Mouse (Mus musculus): ENCODE results near the gene Coro2b.

The Coro2b gene

DNA sequence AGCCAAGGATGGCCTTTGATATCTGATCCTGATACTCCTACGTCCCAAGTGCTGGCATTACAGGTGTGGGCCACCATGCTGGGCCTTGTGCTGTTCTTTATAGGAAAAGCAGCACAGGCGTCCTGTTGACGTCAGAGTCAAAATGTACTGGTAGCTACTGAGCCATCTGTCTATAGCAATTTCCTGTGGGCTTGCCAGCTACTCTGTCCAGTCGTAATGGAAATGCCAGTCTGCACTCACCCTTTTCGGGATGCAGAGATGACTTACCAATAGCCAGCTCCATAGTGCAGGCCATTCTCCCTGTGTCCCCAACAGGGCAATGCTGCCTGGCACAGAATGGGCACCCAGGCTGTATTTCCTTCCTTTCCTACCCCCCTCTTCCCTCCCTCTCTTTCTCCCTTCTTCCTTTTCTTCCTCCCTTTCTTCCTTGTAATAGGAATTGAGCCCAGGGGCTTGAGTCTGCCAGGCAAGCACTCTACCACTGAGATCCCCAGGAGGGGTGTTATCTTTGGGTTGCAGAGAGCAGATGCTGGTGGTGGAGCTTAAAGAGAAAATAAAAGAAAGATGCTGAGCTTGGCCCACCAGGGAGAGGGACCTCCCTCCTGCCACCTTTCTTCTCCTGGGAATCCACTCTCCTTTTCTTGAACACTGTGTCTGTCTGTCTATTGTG is 98.6 kb downstream of the Coro2b start:
- in situ Hi-C loops (cut with MboI), result no loop called here

DNA sequence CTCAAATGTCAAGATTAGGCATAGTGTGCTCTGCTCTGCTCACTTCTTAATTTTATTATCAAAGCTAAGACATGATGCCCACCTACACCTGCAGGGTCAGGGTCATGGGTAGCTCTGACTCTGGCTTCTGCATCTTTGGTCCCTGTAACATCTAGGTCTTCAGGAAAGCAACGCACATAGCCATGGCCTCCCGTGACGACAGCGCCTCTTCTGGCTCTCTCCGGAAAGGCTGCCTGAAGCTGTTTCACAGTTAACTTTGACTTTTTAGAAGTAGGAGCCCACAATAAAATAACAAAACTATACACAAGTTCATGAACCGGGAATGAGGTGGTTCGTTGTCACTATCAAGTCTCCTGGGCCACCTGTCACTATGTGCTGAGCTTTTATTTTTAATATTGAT is 99.4 kb downstream of the Coro2b start:
- in situ Hi-C loops (cut with MboI), result no loop called here

DNA sequence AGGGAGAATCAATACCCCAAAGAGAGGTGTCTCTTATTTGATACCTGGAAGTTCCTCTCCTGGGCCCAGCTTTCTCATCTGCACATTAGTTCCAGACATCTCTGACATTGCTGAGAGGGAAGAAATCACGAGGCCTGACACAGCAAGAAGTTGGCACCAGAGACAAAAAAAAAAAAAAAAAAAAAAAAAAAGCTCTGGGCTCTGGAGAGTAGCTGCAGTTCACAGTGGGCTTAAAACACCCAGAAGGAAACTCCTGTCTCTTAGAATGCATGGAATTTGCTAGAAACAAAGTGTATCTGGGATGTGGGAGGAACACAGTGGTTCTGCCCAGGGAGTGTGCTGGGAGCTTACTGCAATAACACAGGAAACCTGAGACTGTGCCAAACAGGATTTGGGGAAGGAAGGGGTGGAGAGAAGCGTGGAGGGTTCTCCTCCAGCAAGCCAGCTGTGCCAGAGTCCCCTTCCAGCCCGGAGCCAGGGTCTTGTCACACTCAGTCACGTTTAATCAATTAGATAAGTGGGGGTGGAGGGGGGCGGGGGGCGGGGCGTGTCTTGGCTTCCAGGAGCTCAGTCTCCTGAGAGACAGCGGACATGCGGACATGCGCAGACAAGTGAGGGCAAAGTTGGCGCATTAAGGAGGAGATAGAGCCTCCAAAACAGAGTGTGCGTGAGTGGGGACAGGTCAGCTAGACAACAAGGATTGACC is 101.1 kb downstream of the Coro2b start:
- in situ Hi-C loops (cut with MboI), result no loop called here

DNA sequence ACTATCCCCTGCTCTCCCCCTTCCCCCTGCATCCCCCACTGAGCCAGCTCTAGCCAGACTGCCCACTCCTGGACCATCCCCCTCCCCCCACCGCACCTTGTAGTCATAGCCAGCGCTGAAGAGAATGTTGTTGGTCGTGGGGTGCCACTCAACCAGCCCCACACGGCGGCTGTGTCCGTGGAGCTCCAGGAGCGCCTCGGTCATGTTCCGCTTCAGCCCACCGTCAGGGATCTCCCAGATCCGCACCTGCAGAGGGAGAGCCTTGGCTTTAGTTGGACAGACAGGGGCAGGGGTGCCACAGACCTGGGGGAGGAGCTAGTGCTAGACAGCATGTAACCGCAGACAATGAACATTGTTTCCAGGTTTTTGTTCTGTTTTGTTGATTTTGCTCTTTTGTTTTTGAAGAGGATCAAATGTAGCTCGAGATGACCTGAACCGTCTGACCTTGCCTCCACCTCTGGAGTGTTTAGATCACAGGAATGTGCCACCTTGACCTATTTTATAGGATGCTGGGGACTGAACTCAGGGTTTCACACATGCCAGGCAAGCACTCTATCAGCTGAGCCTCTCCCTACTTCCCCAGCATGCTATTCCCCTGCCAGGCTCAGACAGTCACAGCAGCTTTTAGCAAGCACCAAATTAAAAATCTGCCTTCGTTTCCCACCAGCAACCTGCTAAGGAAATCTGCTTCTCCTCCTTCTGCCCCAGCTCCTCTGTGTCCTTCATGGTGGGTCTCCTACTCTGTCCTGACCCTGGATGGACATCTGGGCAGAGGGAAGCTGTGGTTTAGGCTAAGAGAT is 104.4 kb downstream of the Coro2b start:
- in situ Hi-C loops (cut with MboI), result no loop called here

GRCm38 (mm10) chr9:62430741-62431140 is 106.1 kb downstream of the Coro2b start:
- in situ Hi-C loops (cut with MboI), result no loop called here

GRCm38 (mm10) chr9:62427010-62427409 is 109.8 kb downstream of the Coro2b start:
- in situ Hi-C loops (cut with MboI), result no loop called here

DNA sequence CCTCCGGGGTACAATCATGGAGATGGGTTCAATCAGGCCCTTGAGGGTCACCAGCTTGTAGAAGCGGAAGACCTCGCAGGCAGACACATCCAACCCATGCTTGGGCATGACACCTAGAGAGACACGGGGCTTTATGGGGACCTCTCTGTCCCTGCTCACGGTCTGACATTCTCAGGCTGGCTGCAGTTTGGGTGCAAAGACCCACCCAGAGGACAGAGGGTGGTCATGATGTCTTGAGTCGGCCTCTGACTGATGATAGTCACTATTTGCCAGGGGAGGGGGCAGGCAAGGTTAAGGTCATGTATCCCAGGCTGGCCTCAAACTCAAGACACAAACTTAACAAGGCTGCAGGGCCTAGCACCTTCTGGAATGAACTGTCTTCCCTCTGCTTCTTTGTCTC is 110.3 kb downstream of the Coro2b start:
- in situ Hi-C loops (cut with MboI), result no loop called here

DNA sequence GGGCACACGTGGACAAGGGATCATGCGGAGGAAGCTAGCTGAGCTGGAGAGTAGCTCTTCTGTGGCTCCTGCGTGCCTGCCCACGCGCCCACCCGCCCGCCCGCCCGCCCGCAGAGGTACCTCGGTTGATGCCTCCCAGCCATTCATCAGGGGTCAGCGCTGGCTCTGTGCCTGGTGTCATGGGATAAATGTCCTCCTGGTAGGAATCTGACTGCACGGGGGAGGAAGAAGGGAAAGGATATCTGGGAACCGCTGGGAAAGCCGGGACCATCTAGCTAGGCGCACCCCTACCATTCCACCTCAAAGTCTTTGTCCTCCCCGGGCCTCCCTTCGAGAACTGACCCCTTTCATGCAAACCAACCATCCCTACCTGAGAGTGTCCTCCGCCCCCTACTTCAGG is 110.8 kb downstream of the Coro2b start:
- in situ Hi-C loops (cut with MboI), result no loop called here

DNA sequence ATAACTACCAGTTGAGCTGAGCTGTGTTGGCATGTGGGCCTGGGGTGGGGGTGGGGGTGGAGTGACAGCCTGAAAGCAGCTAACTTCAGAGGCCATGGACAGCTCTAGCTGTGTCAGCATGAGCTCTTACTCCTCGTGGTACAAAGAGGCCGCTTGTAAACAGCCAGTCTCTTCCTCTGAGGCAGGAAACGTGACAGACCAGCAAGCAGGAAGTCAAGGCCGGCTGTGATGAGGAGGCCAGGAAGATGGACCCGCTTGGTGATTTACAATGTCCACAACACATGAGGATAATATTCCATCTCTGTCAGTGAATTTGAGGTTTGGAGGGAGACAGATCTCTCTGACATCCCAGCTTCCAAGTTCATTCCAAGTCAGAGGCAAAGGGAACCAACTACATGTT is 111.6 kb downstream of the Coro2b start:
- in situ Hi-C loops (cut with MboI), result no loop called here

DNA sequence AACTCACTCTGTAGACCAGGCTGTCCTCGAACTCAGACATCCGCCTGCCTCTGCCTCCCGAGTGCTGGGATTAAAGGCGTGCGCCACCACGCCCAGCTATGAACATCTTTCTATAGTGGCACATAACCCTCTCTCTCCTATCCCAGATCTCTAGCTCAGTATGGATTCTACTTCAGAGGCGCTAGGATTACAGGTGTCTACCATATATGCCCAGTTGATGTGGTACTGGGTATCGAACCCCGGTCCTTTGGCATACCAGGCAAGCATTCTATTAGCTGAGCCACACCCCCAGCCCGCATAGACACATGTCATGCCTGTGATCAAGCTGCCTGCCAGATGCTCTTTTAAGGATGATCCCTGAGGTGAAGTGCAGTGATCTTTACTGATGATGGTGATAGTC is 113.0 kb downstream of the Coro2b start:
- in situ Hi-C loops (cut with MboI), result no loop called here

DNA sequence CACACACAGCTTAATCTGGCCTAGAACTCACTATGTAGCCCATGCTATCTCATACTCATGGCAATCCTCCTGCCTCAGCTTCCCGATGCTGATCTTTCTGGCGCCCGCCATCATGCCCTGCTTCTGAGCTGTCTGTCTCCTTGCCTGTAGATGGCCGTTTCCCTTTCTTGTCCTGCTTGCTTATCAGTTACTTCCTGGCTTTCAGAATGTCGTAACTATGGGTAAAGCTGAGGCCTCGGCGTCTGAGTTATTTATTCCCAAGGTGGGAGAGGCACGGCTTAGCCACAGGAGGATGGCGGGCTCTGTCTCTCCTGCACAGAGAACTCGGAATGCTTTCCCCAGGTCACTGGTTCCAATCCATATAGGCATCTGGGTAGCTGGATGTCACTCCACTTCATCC is 113.9 kb downstream of the Coro2b start:
- in situ Hi-C loops (cut with MboI), result no loop called here

- in situ Hi-C loops (cut with MboI), result no loop called here
Observed at GRCm38 (mm10) chr9:62421911-62422310, 114.9 kb downstream of the Coro2b start.

GRCm38 (mm10) chr9:62421027-62421426 is 115.8 kb downstream of the Coro2b start:
- in situ Hi-C loops (cut with MboI), result no loop called here

DNA sequence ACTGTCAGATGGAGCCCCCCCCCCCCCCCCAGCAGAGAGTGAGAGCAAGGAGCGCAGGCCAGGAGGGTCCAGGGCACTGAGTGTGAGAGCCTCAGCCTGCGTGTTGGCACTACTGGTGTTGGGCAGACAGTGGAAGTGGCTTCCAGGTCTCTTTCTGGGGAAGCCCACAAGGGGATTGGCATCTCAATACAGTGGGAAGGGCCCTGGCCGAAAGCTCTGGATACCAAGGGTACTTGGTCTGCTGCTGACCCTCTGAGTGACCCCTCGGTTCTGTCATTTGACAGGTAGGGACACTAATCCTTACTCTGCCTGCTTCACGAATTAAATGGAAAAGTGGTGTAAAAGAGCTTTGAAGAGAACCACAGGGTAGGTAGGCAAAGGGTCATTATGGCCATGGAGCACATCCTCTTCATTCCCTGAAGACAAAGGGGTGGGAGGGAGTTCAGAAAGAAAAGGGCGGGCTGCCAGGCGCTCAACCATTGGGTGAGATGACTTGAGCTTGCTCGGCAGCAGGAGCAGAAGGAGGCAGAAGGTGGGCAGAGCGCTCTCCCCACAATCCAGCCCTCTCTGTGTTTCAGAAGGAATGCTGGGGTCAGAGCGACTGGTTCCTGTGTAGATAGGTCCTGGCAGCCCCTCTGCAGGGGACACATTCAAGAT is 116.5 kb downstream of the Coro2b start:
- in situ Hi-C loops (cut with MboI), result no loop called here

DNA sequence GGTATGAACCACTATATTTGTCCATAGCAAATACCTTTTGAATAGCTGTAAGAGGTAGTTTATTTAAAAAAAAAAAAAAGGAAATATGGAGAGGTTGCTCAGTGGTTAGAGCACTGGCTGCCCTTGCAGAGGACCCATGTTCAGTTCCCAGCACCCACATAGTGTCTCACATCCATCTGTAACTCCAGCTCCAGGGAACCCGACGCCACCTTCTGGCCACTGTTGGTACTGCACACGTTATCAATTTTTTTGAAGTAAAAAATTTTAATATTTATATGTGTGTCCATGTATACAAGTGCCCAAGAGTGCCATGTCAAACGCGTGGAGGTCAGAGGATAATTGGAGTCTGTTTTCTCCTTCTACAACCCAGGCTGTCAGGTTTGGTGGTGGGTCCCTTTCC is 118.1 kb downstream of the Coro2b start:
- in situ Hi-C loops (cut with MboI), result no loop called here

DNA sequence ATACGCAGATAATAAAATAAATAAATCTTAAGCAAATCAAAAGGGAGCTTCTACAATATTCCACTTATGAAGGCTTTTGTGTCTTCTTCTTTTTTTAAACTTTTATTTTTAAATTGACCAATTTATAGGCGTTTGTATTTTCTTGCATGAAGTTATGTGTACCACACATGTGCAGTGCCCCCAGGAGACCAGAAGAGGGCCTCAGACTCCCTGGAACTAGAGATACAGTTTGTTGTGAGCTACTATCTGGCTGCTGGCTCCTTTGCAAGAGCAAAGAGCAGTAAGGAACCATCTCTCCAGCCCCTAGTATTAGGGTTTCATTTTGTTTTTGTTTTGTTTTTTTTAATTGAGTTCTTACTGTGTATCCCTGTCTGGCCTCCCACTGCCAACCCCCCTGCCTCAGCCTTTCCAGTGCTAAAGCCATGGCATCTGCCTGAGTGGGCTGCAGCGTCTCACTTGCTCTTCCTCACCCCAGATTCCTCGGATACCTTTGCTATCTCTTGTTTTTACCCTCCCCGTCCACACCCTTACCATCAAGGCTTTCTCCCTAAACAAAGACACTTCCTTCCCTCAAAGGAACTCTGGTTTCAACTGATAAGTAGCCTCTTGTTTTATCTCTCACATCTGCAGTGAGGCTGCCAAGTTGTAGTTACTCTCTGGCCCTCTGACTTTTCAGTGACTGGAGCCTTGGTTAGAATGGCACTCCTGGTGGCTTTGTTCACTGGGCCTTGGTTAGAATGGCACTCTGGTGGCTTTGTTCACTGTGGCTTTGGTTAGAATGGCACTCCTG is 129.3 kb downstream of the Coro2b start:
- in situ Hi-C loops (cut with MboI), result no loop called here

GRCm38 (mm10) chr9:62406423-62407013 is 130.3 kb downstream of the Coro2b start:
- in situ Hi-C loops (cut with MboI), result no loop called here

DNA sequence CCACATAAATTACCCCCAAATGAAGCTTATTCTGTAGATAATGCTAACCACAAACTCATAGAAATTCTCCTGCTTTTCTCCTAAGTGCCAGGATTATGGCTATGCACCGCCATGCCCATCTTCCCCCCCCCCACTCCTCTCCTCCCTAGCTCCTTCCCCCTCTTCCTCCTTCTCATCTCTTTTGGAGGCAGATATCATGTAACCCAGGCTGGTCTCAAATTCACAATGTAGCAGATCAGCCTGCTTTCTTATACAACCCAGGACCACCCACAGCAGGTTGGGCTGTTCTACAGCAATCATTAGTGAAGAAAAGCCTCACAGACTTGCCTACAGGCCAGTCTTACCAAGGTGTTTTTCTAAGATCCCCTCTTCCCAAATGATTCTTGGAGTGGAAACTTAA is 135.3 kb downstream of the Coro2b start:
- in situ Hi-C loops (cut with MboI), result no loop called here

DNA sequence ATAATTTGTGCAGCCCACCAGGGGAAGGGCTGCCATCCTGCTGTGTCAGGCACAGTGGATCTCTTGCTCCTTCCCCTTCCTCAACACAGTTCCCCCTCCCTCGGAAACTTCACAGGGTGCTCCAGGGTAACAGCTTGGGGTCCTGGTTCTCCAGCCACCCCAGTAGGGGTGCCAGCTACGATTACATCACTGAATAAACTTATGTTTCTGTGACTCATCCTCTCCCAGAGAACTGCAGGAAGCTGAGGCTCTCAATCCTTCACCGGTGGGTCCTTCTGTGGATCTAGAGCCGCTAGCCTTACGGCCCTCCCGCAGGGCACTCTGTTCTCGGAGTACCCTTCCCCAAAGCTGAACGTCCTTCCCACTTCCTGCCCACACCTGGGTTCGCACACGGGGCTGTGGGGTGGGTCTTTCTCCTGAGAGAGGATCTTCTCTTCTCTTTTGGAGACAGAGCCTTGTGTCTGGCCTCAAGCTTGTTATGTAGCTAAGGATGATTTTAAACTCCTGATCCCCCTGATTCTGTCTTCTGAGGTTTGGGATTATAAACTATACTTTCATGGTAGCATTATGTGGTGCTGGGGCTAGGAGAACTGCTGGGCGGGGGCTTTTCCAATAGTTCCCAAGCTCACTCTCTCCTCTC is 136.2 kb downstream of the Coro2b start:
- in situ Hi-C loops (cut with MboI), result no loop called here

DNA sequence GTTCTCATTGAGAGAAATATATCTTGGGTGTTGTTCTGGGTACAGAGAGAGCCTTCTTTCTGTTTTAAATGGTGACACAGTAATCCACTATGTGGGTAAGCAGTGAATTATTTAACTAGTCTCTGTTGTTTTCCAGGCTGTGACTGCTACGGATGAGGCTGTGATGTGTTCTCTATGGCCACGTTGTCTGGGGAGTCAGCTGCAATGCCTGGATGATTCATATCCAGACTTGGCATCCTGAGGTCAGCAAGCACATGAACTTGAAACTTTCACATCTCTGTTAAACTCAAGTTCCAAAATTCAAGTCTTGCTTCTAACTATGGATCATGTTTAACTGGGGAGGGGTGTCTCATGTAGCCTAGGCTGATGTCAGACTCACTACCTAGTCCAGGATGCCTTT is 142.7 kb downstream of the Coro2b start:
- in situ Hi-C loops (cut with MboI), result no loop called here

- in situ Hi-C loops (cut with MboI), result no loop called here
Observed at GRCm38 (mm10) chr9:62393531-62393930, 143.3 kb downstream of the Coro2b start.

Data from mature B cell (primary cell).